Mouse (Mus musculus) spleen, adult 2 months (tissue): ENCODE results near the gene Phlda2. TPM values are rescaled to one million over a fixed set of nuclear protein-coding genes. Genes with fewer than 3 reads are reported as not detected.

Experiments used
- DNase-seq, 2 experiments: peaks; one replicate each; pipeline versions ENCODE4 v3.0.0 to v3.0.0-alpha.2; 2012 to 2021; ENCODE audit warnings: low spot score in 2 of 2, low read depth in 1 of 2
- H3K27ac ChIP-seq: fragments of 200-500 bp; 2 replicates; pipeline ENCODE4 v1.5.1; 2012; ENCODE audit warnings: low read length, inconsistent platforms; ENCODE audit not compliant: insufficient read depth
- H3K27me3 ChIP-seq: fragments of 200-500 bp; 2 replicates; pipeline ENCODE4 v1.6.1; 2012; ENCODE audit warnings: mild to moderate bottlenecking, moderate library complexity, low read length, inconsistent platforms; ENCODE audit not compliant: control insufficient read depth, insufficient read depth
- H3K36me3 ChIP-seq: fragments of 200-500 bp; 2 replicates; pipeline ENCODE4 v1.6.1; 2012; ENCODE audit warnings: mild to moderate bottlenecking, low read length, inconsistent platforms; ENCODE audit not compliant: control insufficient read depth, insufficient read depth
- H3K4me1 ChIP-seq: fragments of 200-500 bp; 2 replicates; pipeline ENCODE4 v1.6.1; 2011; ENCODE audit warnings: inconsistent platforms; ENCODE audit not compliant: control insufficient read depth, insufficient read depth, insufficient read length
- H3K4me3 ChIP-seq: fragments of 200-500 bp; 2 replicates; pipeline ENCODE4 v1.5.1; 2011; ENCODE audit warnings: mild to moderate bottlenecking, inconsistent platforms; ENCODE audit not compliant: insufficient read depth, insufficient read length; ENCODE audit errors: extremely low read depth
- CTCF ChIP-seq: fragments of 200-500 bp; IDR thresholded peaks from 2 replicates; pipeline ENCODE4 v1.5.1; 2011; ENCODE audit warnings: mild to moderate bottlenecking, inconsistent platforms; ENCODE audit not compliant: insufficient read depth, insufficient read length, insufficient replicate concordance; ENCODE audit errors: extremely low read depth
- POLR2A ChIP-seq: fragments of 200-500 bp; IDR thresholded peaks from 2 replicates; pipeline ENCODE4 v1.6.1; 2011; ENCODE audit warnings: low read depth, low read length, inconsistent platforms
- whole genome bisulfite sequencing: fragments of 180-500 bp; shearing (Covaris S2); methylation state at CpG from one replicate; pipeline ENCODE4 v1.1.7; 2018; 5-methylcytosine and 5-hydroxymethylcytosine counted together
- polyA plus RNA-seq: library from polyadenylated mRNA; depleted of rRNA; stranded (reverse); fragments of >200 nt; gene quantifications from 2 replicates; pipeline ENCODE4 v1.2.3, GENCODE M21; 2012

Phlda2 gene
- polyA plus RNA-seq, 1 experiment: 0.37 TPM

GRCm38 (mm10) chr7:143462516-143462915 is 40.4 kb downstream of the Phlda2 start:
- Histone ChIP-seq H3K27ac (no peak overlapping the region), H3K4me3 (no peak overlapping the region), H3K27me3 (peaks cover 18% of the 10 kb centered on the region), H3K36me3 (no peaks in the 10 kb centered on the region), H3K4me1 (peaks cover 11% of the 10 kb centered on the region; the same call in 1 of the 2 replicates)
- 79% methylated on average over 5 of the region's 5 CpGs for WGBS
- DNase-seq: no peak
- TF ChIP-seq CTCF (no peak), POLR2A (no peak)

- Histone ChIP-seq H3K4me3 (no peak overlapping the region), H3K4me1 (peaks cover 11% of the 10 kb centered on the region; the same call in 1 of the 2 replicates), H3K36me3 (no peaks in the 10 kb centered on the region), H3K27ac (no peak overlapping the region), H3K27me3 (peaks cover 18% of the 10 kb centered on the region)
- TF ChIP-seq CTCF: no peak
- no peak for TF ChIP-seq POLR2A
- no peak for DNase-seq
- 52% methylated on average over 11 of the region's 11 CpGs for WGBS
Measured at GRCm38 (mm10) chr7:143461920-143462319, 41.0 kb downstream of the Phlda2 start.

- WGBS: 32% methylated on average over 26 of the region's 32 CpGs
- no peak for DNase-seq
Measured at GRCm38 (mm10) chr7:143461294-143461870, 41.6 kb downstream of the Phlda2 start.

GRCm38 (mm10) chr7:143460874-143461273 is 42.1 kb downstream of the Phlda2 start, which contains the start of gene Cdkn1c:
TSS of gene Cdkn1c (minus strand) at chr7:143461050.
- Histone ChIP-seq H3K4me3 (peak within 1 kb of the TSS; percentile 45), H3K27me3 (peaks cover 18% of the 10 kb centered on the region), H3K4me1 (peaks cover 11% of the 10 kb centered on the region; the same call in 1 of the 2 replicates), H3K27ac (no peak within 1 kb of the TSS), H3K36me3 (no peaks in the 10 kb centered on the region)
- WGBS: 50% methylated on average over 48 of the region's 48 CpGs
- TF ChIP-seq CTCF: no peak
- TF ChIP-seq POLR2A: no peak
- peak; percentile 57 to 74 for DNase-seq

More at GRCm38 (mm10) chr7:143461294-143461870, 41.6 kb downstream of the Phlda2 start:
- Histone ChIP-seq H3K36me3 (no peaks in the 10 kb centered on the region), H3K4me1 (peaks cover 11% of the 10 kb centered on the region; the same call in 1 of the 2 replicates), H3K4me3 (peak overlapping the region; percentile 38; the same call in 1 of the 2 replicates), H3K27ac (no peak overlapping the region), H3K27me3 (peaks cover 18% of the 10 kb centered on the region)
- TF ChIP-seq CTCF (no peak), POLR2A (no peak)

GRCm38 (mm10) chr7:143460217-143460834 is 42.6 kb downstream of the Phlda2 start:
- no peak for DNase-seq
- Histone ChIP-seq H3K36me3 (no peaks in the 10 kb centered on the region), H3K4me1 (peaks cover 11% of the 10 kb centered on the region; the same call in 1 of the 2 replicates), H3K4me3 (peak overlapping the region; percentile 45; the same call in 1 of the 2 replicates), H3K27me3 (peaks cover 18% of the 10 kb centered on the region), H3K27ac (no peak overlapping the region)
- 53% methylated on average over 58 of the region's 60 CpGs for WGBS
- TF ChIP-seq POLR2A (no peak), CTCF (no peak)

- H3K4me3 ChIP-seq: peak overlapping the region; percentile 21
- DNase-seq: no peak
- TF ChIP-seq CTCF (no peak), POLR2A (no peak)
- H3K27ac ChIP-seq: no peak overlapping the region
- H3K36me3 ChIP-seq: no peaks in the 10 kb centered on the region
- H3K4me1 ChIP-seq: peaks cover 11% of the 10 kb centered on the region; the same call in 1 of the 2 replicates
- H3K27me3 ChIP-seq: peaks cover 16% of the 10 kb centered on the region
- 43% methylated on average over 100 of the region's 100 CpGs for WGBS
Measured at GRCm38 (mm10) chr7:143459332-143460211, 43.4 kb downstream of the Phlda2 start.
